Mouse (Mus musculus): ENCODE measurements at regions not wholly inside any gene's neighbourhood (a gene's known extent, or its start where the extent isn't known, plus 50 kb on each side); places are given as distances from the start of the nearest gene placed in this dataset.

DNA sequence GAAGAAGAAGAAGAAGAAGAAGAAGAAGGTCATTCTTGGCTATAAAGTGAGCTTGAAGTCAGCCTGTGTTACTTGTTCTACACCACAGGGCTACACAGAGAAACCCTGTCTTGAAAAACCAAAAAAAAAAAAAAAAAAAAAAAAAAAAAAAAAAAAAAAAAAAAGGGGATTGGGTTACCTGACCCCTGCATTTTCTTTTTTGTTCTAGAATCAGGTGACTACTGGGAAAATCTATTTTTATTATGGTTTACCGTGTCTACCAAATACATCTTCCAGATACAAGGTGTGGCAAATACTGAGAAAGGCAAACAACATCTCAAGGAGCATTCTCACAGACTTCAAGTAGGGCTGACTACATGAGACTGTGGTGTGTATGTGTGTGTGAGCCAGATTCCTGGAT, 54.1 kb upstream of the Vps8 start:
- no peak for TF ChIP-seq POLR2A (IDR thresholded peaks at IDR 0.05; ENCODE audit: extremely low read depth, insufficient read depth, low read length)
- TF ChIP-seq CTCF (IDR thresholded peaks at IDR 0.05; ENCODE audit: low read depth, low read length) = no peak
